Mouse (Mus musculus) urinary bladder, postnatal 4 days (tissue): Measurements from ENCODE around the gene Dpep2nb.
"Not testable (repeated sequence)": the region's sequence is repeated elsewhere in the genome, so short reads cannot be mapped to it uniquely, and the experiment has no call there.

Experiments used
- DNase-seq, 2 experiments: peaks; one replicate each; pipeline ENCODE4 v3.0.0; 2021 to 2022; ENCODE audit warnings: low spot score in 2 of 2

Dpep2nb gene

GRCm38 (mm10) chr8:106005875-106006274, at the start of gene Dpep2nb:
Gene Dpep2nb (minus strand): TSS chr8:106005975.
- no peak for DNase-seq

- no peak for DNase-seq
These were observed 49.3 kb upstream of the Dpep2nb start for GRCm38 (mm10) chr8:106055038-106055437.

- DNase-seq: no peak
These were observed 48.5 kb upstream of the Dpep2nb start for GRCm38 (mm10) chr8:106054190-106054811.

GRCm38 (mm10) chr8:106052510-106053089, 46.8 kb upstream of the Dpep2nb start:
- no peak for DNase-seq

- DNase-seq: no peak
These were observed 45.3 kb upstream of the Dpep2nb start for GRCm38 (mm10) chr8:106051068-106051467.

DNA sequence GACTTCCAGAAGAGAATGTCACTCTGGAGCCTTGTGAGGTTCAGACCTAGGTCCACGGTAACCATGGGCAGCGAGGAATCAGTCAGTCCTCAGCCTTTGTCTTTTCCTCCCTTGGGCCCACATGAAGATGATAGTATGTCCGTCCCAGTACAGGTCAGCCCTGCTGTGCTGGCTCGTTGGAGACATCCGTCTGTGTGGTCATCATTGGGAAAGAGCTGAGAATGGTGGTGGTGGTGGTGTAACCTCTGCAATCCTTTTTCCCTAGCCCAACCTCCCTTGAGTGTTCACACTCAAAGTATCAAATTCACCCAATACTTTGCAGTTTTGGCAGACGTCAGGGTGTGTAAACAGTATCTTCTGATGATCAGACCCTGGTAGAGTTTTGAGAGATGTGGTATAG, 44.1 kb upstream of the Dpep2nb start:
- no peak for DNase-seq

- DNase-seq: no peak
These were observed 42.3 kb upstream of the Dpep2nb start for GRCm38 (mm10) chr8:106047854-106048630.

DNA sequence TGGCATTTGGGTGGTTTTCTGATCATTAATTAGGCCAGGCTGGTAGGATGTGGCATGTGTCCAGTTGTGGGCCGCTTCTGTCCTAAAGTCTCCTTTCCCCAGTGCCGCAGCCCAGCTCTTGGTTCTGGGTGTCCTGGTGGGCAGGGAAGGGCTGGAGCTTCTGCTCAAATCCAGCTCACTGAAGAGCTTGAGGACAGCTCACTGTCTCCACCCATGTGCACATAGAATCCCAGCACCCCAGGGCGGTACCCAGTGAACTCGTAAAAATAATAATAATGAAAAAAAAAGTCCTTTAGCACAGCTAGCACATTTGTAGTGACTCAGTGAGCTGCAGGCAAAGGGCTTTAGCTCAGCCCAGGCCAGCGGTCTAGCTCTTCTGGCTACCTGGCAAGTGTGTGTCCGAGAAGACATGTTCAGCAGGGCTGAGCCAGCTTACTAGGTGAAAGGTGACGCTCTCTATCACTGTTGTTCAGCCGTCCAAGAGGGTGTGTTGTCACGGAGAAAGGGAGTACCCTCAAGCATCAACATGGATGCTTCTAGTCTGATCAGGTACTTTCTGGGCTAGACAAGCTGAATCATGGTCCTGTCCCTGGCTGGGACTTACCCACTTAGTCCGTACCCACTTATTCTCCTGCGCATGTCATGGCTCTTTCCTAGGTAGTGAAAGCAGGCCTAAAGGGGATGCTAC, 41.2 kb upstream of the Dpep2nb start:
- no peak for DNase-seq

DNA sequence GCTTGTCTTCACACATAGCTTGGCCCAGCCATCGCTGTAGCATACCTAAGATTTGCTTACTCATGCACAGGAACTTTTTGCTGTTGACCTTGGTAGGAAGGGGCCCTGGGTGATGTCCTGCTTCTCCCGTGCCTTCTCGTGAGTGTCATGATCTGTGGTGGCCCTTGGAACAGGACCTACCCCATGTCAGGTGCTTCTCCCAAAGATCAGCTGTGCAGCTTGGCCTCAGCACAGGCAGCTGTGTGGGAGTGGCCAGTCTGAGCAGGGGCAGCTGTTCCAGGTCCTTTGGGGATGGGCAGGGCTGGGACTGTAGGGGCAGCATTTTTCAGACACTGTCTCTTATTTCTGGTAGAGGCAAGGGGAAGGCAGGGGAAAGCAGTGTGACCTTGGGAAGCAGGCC, 38.4 kb upstream of the Dpep2nb start:
- peak in 1 of 2 experiments; percentile 40 for DNase-seq

- DNase-seq: no peak
These were observed 37.3 kb upstream of the Dpep2nb start for GRCm38 (mm10) chr8:106043055-106043454.

DNA sequence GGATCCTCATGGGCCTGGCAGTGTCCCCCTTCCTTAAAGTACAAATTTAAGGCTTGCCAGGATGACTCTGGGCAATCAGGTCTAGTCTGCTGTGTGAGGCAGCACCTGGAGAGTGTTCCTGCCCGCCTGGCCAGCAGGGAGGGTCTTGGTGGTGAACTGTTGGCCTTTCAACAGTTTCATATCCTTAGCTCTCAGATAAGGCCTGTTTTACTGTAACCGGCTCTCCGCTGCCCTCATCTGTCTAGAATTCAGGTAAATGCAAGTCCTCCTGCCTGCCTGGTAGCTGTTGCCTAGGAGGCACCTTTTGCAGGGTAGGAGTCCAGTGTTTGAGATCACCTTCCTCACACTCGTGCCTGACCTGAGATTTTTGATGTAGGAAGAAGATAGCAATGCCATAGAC, 34.4 kb upstream of the Dpep2nb start:
- peak in 1 of 2 experiments; percentile 13 for DNase-seq

DNA sequence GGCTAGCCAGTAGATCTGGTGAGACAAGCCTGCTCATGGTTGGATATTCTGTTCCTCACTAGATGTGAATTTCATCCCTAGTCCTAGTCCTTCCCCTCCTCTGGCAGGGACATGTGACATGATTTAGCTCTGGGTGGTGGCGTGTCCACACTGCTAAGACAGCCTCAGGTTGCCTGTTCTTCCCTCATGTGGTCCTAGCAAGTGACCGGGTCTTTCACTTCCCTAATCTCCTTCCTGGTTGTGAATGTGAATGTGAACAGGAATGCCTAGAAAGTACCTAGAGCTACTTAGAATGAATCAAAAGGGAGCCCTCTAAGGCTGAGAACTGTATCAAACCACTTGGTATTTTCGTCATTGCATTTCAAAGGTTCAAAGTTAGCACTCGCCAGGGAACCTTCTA, 33.8 kb upstream of the Dpep2nb start:
- DNase-seq: no peak

DNA sequence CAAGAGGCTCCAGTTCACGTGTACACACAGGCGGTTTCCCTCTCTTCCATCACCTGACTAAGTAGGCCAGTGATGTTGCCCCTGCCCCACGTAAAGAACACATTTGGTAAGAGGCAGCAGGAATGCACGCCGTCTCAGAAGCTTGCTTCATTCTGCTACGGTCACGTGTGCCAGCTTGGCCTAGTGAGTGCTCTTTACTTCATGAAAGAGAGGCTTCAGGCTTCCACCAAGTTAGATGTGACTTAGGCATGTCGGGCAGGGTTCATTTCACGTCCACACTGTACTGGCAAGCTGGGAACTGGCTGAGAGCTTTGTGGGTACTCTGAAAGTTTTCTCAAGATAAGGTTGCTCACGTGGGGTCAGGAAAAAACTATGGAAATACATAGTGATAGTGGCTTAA, 32.9 kb upstream of the Dpep2nb start:
- DNase-seq: no peak

- DNase-seq: peak; percentile 45 to 69
These were observed 16.7 kb upstream of the Dpep2nb start for GRCm38 (mm10) chr8:106022483-106022882.

DNA sequence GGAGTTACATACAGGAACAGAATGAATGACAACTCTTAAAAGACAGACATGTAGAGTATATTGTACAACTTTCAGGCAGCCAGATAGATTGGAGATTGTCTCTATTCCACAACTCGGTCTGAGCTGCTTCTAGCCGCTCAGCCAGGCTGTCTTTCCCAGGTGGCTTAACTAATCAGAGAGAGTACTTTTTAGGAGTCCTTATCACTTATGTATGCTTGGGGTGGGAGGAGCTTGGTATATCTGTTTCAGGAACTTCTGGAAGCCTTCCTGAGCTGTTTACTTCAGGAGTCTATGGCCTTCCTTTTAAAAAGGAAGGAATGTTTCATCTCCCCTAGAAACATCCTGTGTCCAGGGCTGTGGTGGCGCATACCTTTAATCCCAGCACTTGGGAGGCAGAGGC, 12.3 kb upstream of the Dpep2nb start:
- DNase-seq: no peak

- DNase-seq: no peak
These were observed 11.4 kb upstream of the Dpep2nb start for GRCm38 (mm10) chr8:106017130-106017529.

GRCm38 (mm10) chr8:106016284-106016683, 10.5 kb upstream of the Dpep2nb start:
- DNase-seq: no peak

GRCm38 (mm10) chr8:106012203-106012602, 6.4 kb upstream of the Dpep2nb start:
- not testable (repeated sequence) for DNase-seq

- DNase-seq: no peak
These were observed 5.8 kb upstream of the Dpep2nb start, which contains the start of gene Ddx28 for GRCm38 (mm10) chr8:106011643-106011986. Gene Ddx28 (minus strand): TSS chr8:106011882.

- peak; percentile 86 to 92 for DNase-seq
These were observed 5.2 kb upstream of the Dpep2nb start for GRCm38 (mm10) chr8:106010748-106011642.

GRCm38 (mm10) chr8:106007891-106008290, 2.1 kb upstream of the Dpep2nb start:
- not testable (repeated sequence) for DNase-seq
